Mouse (Mus musculus): ENCODE measurements at regions not wholly inside any gene's neighbourhood (a gene's known extent, or its start where the extent isn't known, plus 50 kb on each side); places are given as distances from the start of the nearest gene placed in this dataset.

GRCm38 (mm10) chr5:12937052-12937451, 188.2 kb upstream of the Sema3a start:
- TF ChIP-seq EP300 (IDR thresholded peaks at IDR 0.05; ENCODE audit: insufficient read depth, low read depth, low read length) (no peak), CTCF (IDR thresholded peaks at IDR 0.05) (no peak)

All from heart, adult 2 months (tissue).